Mouse (Mus musculus) liver, embryonic 15.5 days (tissue): ENCODE results near the gene Thoc6. TPM values are rescaled to one million over a fixed set of nuclear protein-coding genes. Genes with fewer than 3 reads are reported as not detected.

Experiments used
- ATAC-seq: fragments of 200-750 bp; cut with Nextera tagmentation; 2 replicates; pipeline ENCODE4 v1.8.0; 2017; ENCODE audit warnings: moderate number of reproducible peaks, mild to moderate bottlenecking, moderate library complexity; ENCODE audit not compliant: insufficient read depth
- H3K27ac ChIP-seq: fragments of 300-500 bp; sonication (generic); replicated peaks from 2 replicates; pipeline ENCODE4 v1.5.1; 2015; ENCODE audit warnings: mild to moderate bottlenecking, inconsistent platforms
- H3K27me3 ChIP-seq: fragments of 300-500 bp; sonication (generic); 2 replicates; pipeline ENCODE4 v1.6.1; 2015; ENCODE audit warnings: mild to moderate bottlenecking, inconsistent platforms
- H3K36me3 ChIP-seq: fragments of 300-500 bp; sonication (generic); replicated peaks from 2 replicates; pipeline ENCODE4 v1.6.1; 2015; ENCODE audit warnings: moderate library complexity, mild to moderate bottlenecking, inconsistent platforms
- H3K4me1 ChIP-seq: fragments of 300-500 bp; sonication (generic); replicated peaks from 2 replicates; pipeline ENCODE4 v1.6.1; 2015; ENCODE audit warnings: inconsistent platforms
- H3K4me2 ChIP-seq: fragments of 300-500 bp; sonication (generic); 2 replicates; pipeline ENCODE4 v1.6.1; 2015; ENCODE audit warnings: moderate library complexity, mild to moderate bottlenecking, inconsistent platforms
- H3K4me3 ChIP-seq: fragments of 300-500 bp; sonication (generic); replicated peaks from 2 replicates; pipeline ENCODE4 v1.5.1; 2015; ENCODE audit warnings: mild to moderate bottlenecking, inconsistent platforms
- H3K9ac ChIP-seq: fragments of 300-500 bp; sonication (generic); 2 replicates; pipeline ENCODE4 v1.6.1; 2015; ENCODE audit warnings: moderate library complexity, mild to moderate bottlenecking, inconsistent platforms
- H3K9me3 ChIP-seq: fragments of 300-500 bp; sonication (generic); replicated peaks from 2 replicates; pipeline ENCODE4 v1.6.1; 2016; ENCODE audit warnings: inconsistent platforms
- WGBS: fragments of 180-500 bp; shearing (Covaris S2); methylation state at CpG from one replicate; pipeline ENCODE4 v1.1.7; 2015; ENCODE audit warnings: mixed read lengths; ENCODE audit not compliant: insufficient replicate concordance; 5-methylcytosine and 5-hydroxymethylcytosine counted together
- polyA plus RNA-seq: library from polyadenylated mRNA; unstranded; fragments of >200 nt; fragmentation: Nextera tagmentation; extraction: Ambion mirVana; gene quantifications from 2 replicates; pipeline ENCODE4 v1.2.1, GENCODE M21; 2015

Gene Thoc6
- polyA plus RNA-seq, 1 experiment from 2014 or later, result 19.7 TPM

- peaks cover 87% of the 10 kb centered on the region for H3K27me3 ChIP-seq
- WGBS, result under 1% methylated on average over 92 of the region's 101 CpGs
- H3K4me3 ChIP-seq, result peak overlapping the region; percentile 60
- no peaks in the 10 kb centered on the region for H3K9me3 ChIP-seq
- peak overlapping the region; percentile 27; the same call in 1 of the 2 replicates for H3K9ac ChIP-seq
- H3K4me1 ChIP-seq, result peaks cover 9% of the 10 kb centered on the region
- no peaks in the 10 kb centered on the region for H3K36me3 ChIP-seq
- no peak overlapping the region for H3K27ac ChIP-seq
- peak; percentile 37 for ATAC-seq
- H3K4me2 ChIP-seq, result peak overlapping the region; percentile 89
These were observed 25.7 kb upstream of the Thoc6 start for GRCm38 (mm10) chr17:23699131-23700077.

- H3K9me3 ChIP-seq, result no peaks in the 10 kb centered on the region
- no peak overlapping the region for H3K9ac ChIP-seq
- H3K27me3 ChIP-seq, result peaks cover 79% of the 10 kb centered on the region
- peaks cover 9% of the 10 kb centered on the region for H3K4me1 ChIP-seq
- no peak overlapping the region for H3K27ac ChIP-seq
- 30% methylated on average over 3 of the region's 3 CpGs for WGBS
- no peak overlapping the region for H3K4me3 ChIP-seq
- H3K4me2 ChIP-seq, result no peak overlapping the region
- ATAC-seq, result no peak
- H3K36me3 ChIP-seq, result no peaks in the 10 kb centered on the region
These were observed 22.1 kb upstream of the Thoc6 start for GRCm38 (mm10) chr17:23695801-23696200.

- Histone ChIP-seq H3K4me1 (peaks cover 6% of the 10 kb centered on the region), H3K36me3 (no peaks in the 10 kb centered on the region), H3K9me3 (no peaks in the 10 kb centered on the region), H3K4me2 (no peak overlapping the region), H3K27ac (no peak overlapping the region), H3K9ac (no peak overlapping the region), H3K27me3 (peaks cover 66% of the 10 kb centered on the region), H3K4me3 (no peak overlapping the region)
- no peak for ATAC-seq
- WGBS, result 31% methylated on average over 1 of the region's 1 CpGs
These were observed 20.8 kb upstream of the Thoc6 start for GRCm38 (mm10) chr17:23694491-23694890.

- ATAC-seq, result no peak
- 0 out of 2 replicates have a peak, but pooled peaks cover 4% of the 10 kb centered on the region for H3K4me1 ChIP-seq
- no peaks in the 10 kb centered on the region for H3K9me3 ChIP-seq
- no peak within 1 kb of the TSS for H3K4me2 ChIP-seq
- H3K27me3 ChIP-seq, result peaks cover 64% of the 10 kb centered on the region
- H3K36me3 ChIP-seq, result no peaks in the 10 kb centered on the region
- no peak within 1 kb of the TSS for H3K4me3 ChIP-seq
- WGBS, result 28% methylated on average over 15 of the region's 15 CpGs
- H3K27ac ChIP-seq, result no peak within 1 kb of the TSS
- no peak within 1 kb of the TSS for H3K9ac ChIP-seq
These were observed 10.4 kb upstream of the Thoc6 start, which contains the start of gene Cldn9 for GRCm38 (mm10) chr17:23683856-23684672. Gene Cldn9, minus strand, starts transcription at chr17:23684026.

- Histone ChIP-seq H3K4me2 (no peak overlapping the region), H3K9me3 (no peaks in the 10 kb centered on the region), H3K36me3 (no peaks in the 10 kb centered on the region), H3K9ac (no peak overlapping the region), H3K4me3 (no peak overlapping the region), H3K27ac (no peak overlapping the region), H3K27me3 (peaks cover 72% of the 10 kb centered on the region), H3K4me1 (0 out of 2 replicates have a peak, but pooled peaks cover 4% of the 10 kb centered on the region)
- no peak for ATAC-seq
- 24% methylated on average over 15 of the region's 15 CpGs for WGBS
These were observed 9.5 kb upstream of the Thoc6 start for GRCm38 (mm10) chr17:23683226-23683625.

GRCm38 (mm10) chr17:23682530-23682929, 8.8 kb upstream of the Thoc6 start:
- H3K9ac ChIP-seq, result no peak overlapping the region
- H3K9me3 ChIP-seq, result no peaks in the 10 kb centered on the region
- 46% methylated on average over 3 of the region's 3 CpGs for WGBS
- H3K27ac ChIP-seq, result no peak overlapping the region
- no peak overlapping the region for H3K4me3 ChIP-seq
- no peaks in the 10 kb centered on the region for H3K36me3 ChIP-seq
- H3K4me1 ChIP-seq, result peaks cover 9% of the 10 kb centered on the region
- no peak for ATAC-seq
- no peak overlapping the region for H3K4me2 ChIP-seq
- peaks cover 79% of the 10 kb centered on the region for H3K27me3 ChIP-seq

GRCm38 (mm10) chr17:23682092-23682491, 8.4 kb upstream of the Thoc6 start:
- ATAC-seq, result no peak
- Histone ChIP-seq H3K9me3 (no peaks in the 10 kb centered on the region), H3K27ac (no peak overlapping the region), H3K27me3 (peaks cover 84% of the 10 kb centered on the region), H3K36me3 (no peaks in the 10 kb centered on the region), H3K4me2 (no peak overlapping the region), H3K9ac (no peak overlapping the region), H3K4me1 (peaks cover 14% of the 10 kb centered on the region), H3K4me3 (no peak overlapping the region)
- 43% methylated on average over 4 of the region's 4 CpGs for WGBS

GRCm38 (mm10) chr17:23681086-23681485, 7.4 kb upstream of the Thoc6 start:
- no peak overlapping the region for H3K4me2 ChIP-seq
- peaks cover 24% of the 10 kb centered on the region for H3K4me1 ChIP-seq
- no peak for ATAC-seq
- H3K27me3 ChIP-seq, result peaks cover 94% of the 10 kb centered on the region
- H3K9me3 ChIP-seq, result no peaks in the 10 kb centered on the region
- H3K4me3 ChIP-seq, result no peak overlapping the region
- H3K9ac ChIP-seq, result no peak overlapping the region
- WGBS, result 52% methylated on average over 10 of the region's 10 CpGs
- no peak overlapping the region for H3K27ac ChIP-seq
- no peaks in the 10 kb centered on the region for H3K36me3 ChIP-seq

- Histone ChIP-seq H3K4me1 (peaks cover 31% of the 10 kb centered on the region), H3K9me3 (no peaks in the 10 kb centered on the region), H3K4me3 (no peak overlapping the region), H3K4me2 (no peak overlapping the region), H3K27ac (no peak overlapping the region), H3K27me3 (peaks cover 100% of the 10 kb centered on the region), H3K9ac (no peak overlapping the region), H3K36me3 (no peaks in the 10 kb centered on the region)
- WGBS, result 36% methylated on average over 9 of the region's 9 CpGs
- no peak for ATAC-seq
These were observed 6.7 kb upstream of the Thoc6 start for GRCm38 (mm10) chr17:23680336-23680735.

- Histone ChIP-seq H3K4me2 (peak within 1 kb of the TSS; percentile 35), H3K9ac (no peak within 1 kb of the TSS), H3K27me3 (peaks cover 100% of the 10 kb centered on the region), H3K4me3 (no peak within 1 kb of the TSS; the same call in 1 of the 2 replicates), H3K36me3 (no peaks in the 10 kb centered on the region), H3K27ac (no peak within 1 kb of the TSS), H3K4me1 (peaks cover 42% of the 10 kb centered on the region), H3K9me3 (no peaks in the 10 kb centered on the region)
- no peak for ATAC-seq
- 6% methylated on average over 38 of the region's 38 CpGs for WGBS
These were observed 5.6 kb upstream of the Thoc6 start, which contains the start of gene Cldn6 for GRCm38 (mm10) chr17:23679127-23679835. Gene Cldn6, plus strand, starts transcription at chr17:23679249.
